Mouse (Mus musculus): ENCODE measurements around the gene Dhfr. TPM values are rescaled to one million over a fixed set of nuclear protein-coding genes. Genes with fewer than 3 reads are reported as not detected.

The Dhfr gene
- 4.8 and 6.6 TPM in 2 replicates for polyA plus RNA-seq (2012; rRNA removed)

GRCm38 (mm10) chr13:92354456-92355271 lies at the start of gene Dhfr, which contains the start of gene Msh3:
Dhfr (plus strand) TSS chr13:92354726.
Msh3 (minus strand) TSS chr13:92355003.
- TF ChIP-seq POLR2A (IDR thresholded peaks at IDR 0.05; ENCODE audit: borderline replicate concordance, extremely low read depth, insufficient read depth, insufficient read length, poor library complexity, severe bottlenecking) (peak; percentile 89), CTCF (IDR thresholded peaks at IDR 0.05; ENCODE audit: borderline replicate concordance, extremely low read depth, insufficient read depth, insufficient read length) (peak; percentile 81)
- peak; percentile 100 for DNase-seq (ENCODE audit: low read depth)

DNA sequence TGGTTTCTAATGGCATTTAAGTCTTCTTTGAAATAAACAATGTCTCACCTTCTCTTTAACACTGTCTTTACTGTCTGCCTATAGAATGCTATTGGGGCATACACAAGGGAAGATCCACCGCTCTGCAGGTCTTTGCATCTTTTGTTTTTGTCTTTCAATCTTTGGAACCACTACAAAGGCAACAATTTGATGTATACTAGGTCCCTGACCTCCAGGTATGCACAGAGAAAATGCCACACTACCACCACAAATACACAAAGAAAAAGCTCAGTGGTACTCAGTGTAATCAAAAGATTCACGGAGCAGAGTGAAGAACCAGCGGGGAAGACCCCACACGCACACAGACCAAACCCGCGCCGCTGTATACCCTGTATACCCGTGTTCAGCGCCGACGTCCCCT lies 48.8 kb upstream of the Dhfr start, which contains the start of gene Gm20379:
Gene Gm20379 (plus strand): TSS at position 301 of the 400 bp plus-strand sequence.
- no peak for DNase-seq (ENCODE audit: low read depth)

DNA sequence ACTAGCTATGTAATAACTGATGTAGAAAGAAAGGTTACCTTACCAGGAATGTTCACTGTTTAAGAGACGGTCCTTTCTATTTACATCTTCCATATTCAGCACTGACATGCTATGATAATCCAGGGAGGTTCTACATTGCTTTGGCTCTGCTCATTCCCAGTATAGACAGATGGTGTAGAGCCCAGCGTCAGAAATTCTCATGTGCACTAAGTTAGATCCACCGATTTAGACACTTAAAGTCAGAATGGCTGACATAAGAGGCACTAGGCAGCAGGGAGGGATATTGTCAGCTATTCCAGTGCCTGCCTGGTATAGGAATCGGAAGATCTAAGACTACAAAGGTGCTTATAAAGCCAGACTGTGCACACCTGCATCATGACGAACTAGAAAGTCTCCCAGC lies 39.9 kb upstream of the Dhfr start:
- TF ChIP-seq POLR2A (IDR thresholded peaks at IDR 0.05; ENCODE audit: borderline replicate concordance, extremely low read depth, insufficient read depth, insufficient read length, poor library complexity, severe bottlenecking): no peak
- TF ChIP-seq CTCF (IDR thresholded peaks at IDR 0.05; ENCODE audit: borderline replicate concordance, extremely low read depth, insufficient read depth, insufficient read length): no peak
- no peak for DNase-seq (ENCODE audit: low read depth)

More for the DNA sequence above, 48.8 kb upstream of the Dhfr start, which contains the start of gene Gm20379:
- TF ChIP-seq CTCF (IDR thresholded peaks at IDR 0.05; ENCODE audit: borderline replicate concordance, extremely low read depth, insufficient read depth, insufficient read length) (no peak), POLR2A (IDR thresholded peaks at IDR 0.05; ENCODE audit: borderline replicate concordance, extremely low read depth, insufficient read depth, insufficient read length, poor library complexity, severe bottlenecking) (no peak)

- DNase-seq (ENCODE audit: low read depth): no peak
- TF ChIP-seq CTCF (IDR thresholded peaks at IDR 0.05; ENCODE audit: borderline replicate concordance, extremely low read depth, insufficient read depth, insufficient read length): no peak
- TF ChIP-seq POLR2A (IDR thresholded peaks at IDR 0.05; ENCODE audit: borderline replicate concordance, extremely low read depth, insufficient read depth, insufficient read length, poor library complexity, severe bottlenecking): no peak
These were observed 33.8 kb upstream of the Dhfr start for GRCm38 (mm10) chr13:92320770-92321169.

- no peak for DNase-seq (ENCODE audit: low read depth)
- TF ChIP-seq CTCF (IDR thresholded peaks at IDR 0.05; ENCODE audit: borderline replicate concordance, extremely low read depth, insufficient read depth, insufficient read length): no peak
- TF ChIP-seq POLR2A (IDR thresholded peaks at IDR 0.05; ENCODE audit: borderline replicate concordance, extremely low read depth, insufficient read depth, insufficient read length, poor library complexity, severe bottlenecking): no peak
These were observed 28.5 kb upstream of the Dhfr start for GRCm38 (mm10) chr13:92326030-92326429.

DNA sequence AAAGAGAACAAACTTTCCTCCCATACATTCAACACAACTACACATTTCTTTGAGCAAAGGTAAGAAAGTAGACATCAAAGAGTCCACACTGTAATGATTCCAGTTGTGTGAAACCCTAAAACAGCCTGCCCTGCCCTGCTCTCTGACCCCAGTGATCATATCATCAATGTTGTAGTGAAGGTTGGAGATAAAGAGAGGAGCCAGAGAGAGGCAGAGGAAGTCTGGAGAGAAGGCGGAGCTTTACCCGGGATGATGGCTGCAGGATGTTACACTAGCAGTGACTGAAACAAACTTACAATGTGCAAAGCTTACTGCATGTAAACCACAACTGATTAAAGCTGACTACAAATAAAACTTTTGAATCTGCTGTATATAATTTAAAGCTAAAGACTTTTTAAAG lies 26.5 kb upstream of the Dhfr start:
- DNase-seq (ENCODE audit: low read depth): no peak
- TF ChIP-seq CTCF (IDR thresholded peaks at IDR 0.05; ENCODE audit: borderline replicate concordance, extremely low read depth, insufficient read depth, insufficient read length): no peak
- TF ChIP-seq POLR2A (IDR thresholded peaks at IDR 0.05; ENCODE audit: borderline replicate concordance, extremely low read depth, insufficient read depth, insufficient read length, poor library complexity, severe bottlenecking): no peak

DNA sequence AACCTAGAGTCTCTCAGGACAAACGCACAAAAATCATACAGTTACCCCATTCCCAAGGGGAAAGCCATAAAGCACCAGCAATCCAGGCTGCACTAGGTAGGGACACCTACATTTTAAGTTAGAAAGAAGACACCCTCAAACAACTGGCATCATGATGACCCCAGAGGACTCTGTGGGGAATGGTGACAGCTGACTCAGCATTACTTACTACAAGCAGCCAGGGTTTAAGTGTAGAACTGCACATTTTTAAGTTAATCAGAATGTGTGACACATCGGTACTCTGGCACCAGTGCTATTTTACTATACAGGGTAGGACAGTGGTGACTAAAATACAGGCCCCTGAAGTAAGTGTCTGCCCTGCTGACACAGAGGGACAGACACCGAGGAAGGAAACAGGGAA lies 23.9 kb upstream of the Dhfr start:
- TF ChIP-seq POLR2A (IDR thresholded peaks at IDR 0.05; ENCODE audit: borderline replicate concordance, extremely low read depth, insufficient read depth, insufficient read length, poor library complexity, severe bottlenecking) (no peak), CTCF (IDR thresholded peaks at IDR 0.05; ENCODE audit: borderline replicate concordance, extremely low read depth, insufficient read depth, insufficient read length) (no peak)
- DNase-seq (ENCODE audit: low read depth): no peak

DNA sequence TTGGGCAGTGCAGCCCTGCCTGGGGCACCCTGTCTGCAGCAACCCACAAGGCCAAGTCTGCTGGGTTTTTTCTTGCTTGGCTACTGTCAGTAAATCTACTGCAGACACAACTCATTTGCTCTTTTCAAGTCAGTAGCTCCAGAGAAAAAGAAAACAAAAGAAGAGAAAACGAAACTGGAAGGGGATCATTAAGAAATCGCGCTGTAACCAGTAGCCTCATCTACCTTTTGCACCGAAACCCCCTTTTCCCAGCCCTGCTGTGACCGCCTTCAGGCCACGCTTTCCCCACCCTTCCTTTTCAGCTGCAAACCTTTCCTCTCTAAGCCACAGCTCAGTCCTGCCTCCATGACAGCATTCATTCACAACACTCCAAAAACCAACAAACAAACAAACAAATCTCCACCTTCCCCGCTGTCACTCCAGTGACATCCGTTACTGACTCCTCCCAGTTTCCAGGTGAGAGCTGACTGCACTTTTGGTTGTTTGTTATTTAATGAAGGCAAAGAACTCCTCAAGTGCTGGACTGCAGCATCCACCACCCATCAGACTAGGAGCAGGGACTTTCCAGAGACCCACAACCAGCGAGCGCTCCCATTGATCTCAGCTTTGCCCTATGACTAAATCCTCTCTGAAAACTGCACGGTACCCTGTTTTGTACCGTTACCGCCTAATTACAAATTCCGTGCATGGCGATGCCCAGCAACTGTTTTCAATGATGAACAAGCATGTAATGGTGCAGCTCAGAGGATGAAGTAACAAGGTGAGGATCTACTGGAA lies 22.2 kb upstream of the Dhfr start:
- TF ChIP-seq CTCF (IDR thresholded peaks at IDR 0.05; ENCODE audit: borderline replicate concordance, extremely low read depth, insufficient read depth, insufficient read length): no peak
- no peak for TF ChIP-seq POLR2A (IDR thresholded peaks at IDR 0.05; ENCODE audit: borderline replicate concordance, extremely low read depth, insufficient read depth, insufficient read length, poor library complexity, severe bottlenecking)
- no peak for DNase-seq (ENCODE audit: low read depth)

- TF ChIP-seq POLR2A (IDR thresholded peaks at IDR 0.05; ENCODE audit: borderline replicate concordance, extremely low read depth, insufficient read depth, insufficient read length, poor library complexity, severe bottlenecking) (no peak), CTCF (IDR thresholded peaks at IDR 0.05; ENCODE audit: borderline replicate concordance, extremely low read depth, insufficient read depth, insufficient read length) (no peak)
- no peak for DNase-seq (ENCODE audit: low read depth)
These were observed 17.7 kb upstream of the Dhfr start for GRCm38 (mm10) chr13:92336857-92337256.

- TF ChIP-seq CTCF (IDR thresholded peaks at IDR 0.05; ENCODE audit: borderline replicate concordance, extremely low read depth, insufficient read depth, insufficient read length) (no peak), POLR2A (IDR thresholded peaks at IDR 0.05; ENCODE audit: borderline replicate concordance, extremely low read depth, insufficient read depth, insufficient read length, poor library complexity, severe bottlenecking) (no peak)
- no peak for DNase-seq (ENCODE audit: low read depth)
These were observed 16.6 kb upstream of the Dhfr start for GRCm38 (mm10) chr13:92337773-92338462.

GRCm38 (mm10) chr13:92339787-92340186 lies 14.7 kb upstream of the Dhfr start:
- no peak for DNase-seq (ENCODE audit: low read depth)
- TF ChIP-seq CTCF (IDR thresholded peaks at IDR 0.05; ENCODE audit: borderline replicate concordance, extremely low read depth, insufficient read depth, insufficient read length) (no peak), POLR2A (IDR thresholded peaks at IDR 0.05; ENCODE audit: borderline replicate concordance, extremely low read depth, insufficient read depth, insufficient read length, poor library complexity, severe bottlenecking) (no peak)
